Mouse (Mus musculus): ENCODE measurements at regions not wholly inside any gene's neighbourhood (a gene's known extent, or its start where the extent isn't known, plus 50 kb on each side); places are given as distances from the start of the nearest gene placed in this dataset.

DNA sequence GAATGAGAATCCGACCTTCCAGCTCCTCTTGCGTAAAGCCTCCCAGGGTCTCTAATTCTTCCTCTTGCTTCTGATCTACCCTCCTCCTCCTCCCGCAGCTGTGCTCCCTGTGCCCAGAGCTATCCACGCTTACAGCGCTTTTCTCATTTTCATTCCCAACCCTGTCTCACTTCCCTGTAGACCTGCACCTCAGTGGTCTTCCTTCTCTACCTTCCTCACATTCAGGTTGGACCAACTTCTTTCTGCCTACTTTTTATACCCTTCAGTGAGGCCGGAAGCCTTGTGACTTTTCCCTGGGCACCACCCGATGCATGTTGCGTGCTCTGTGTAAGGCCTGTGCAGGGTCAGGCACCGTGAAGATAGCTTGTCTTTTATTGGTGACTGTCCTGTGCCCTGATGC, 263.0 kb downstream of the Eipr1 start:
- no peak for TF ChIP-seq POLR2A (IDR thresholded peaks at IDR 0.05; ENCODE audit: extremely low read depth, insufficient read depth, low read length)
- TF ChIP-seq CTCF (IDR thresholded peaks at IDR 0.05; ENCODE audit: low read depth, low read length) = no peak

All from liver, adult 2 months (tissue).